Mouse (Mus musculus) cerebellum, adult 18-20 months (tissue): ENCODE results near the gene Fut4.
"Not testable (repeated sequence)": the region's sequence is repeated elsewhere in the genome, so short reads cannot be mapped to it uniquely, and the experiment has no call there.

Source experiments
- DNase-seq, 2 experiments: peaks; one replicate each; pipeline ENCODE4 v3.0.0; 2021

The Fut4 gene

DNA sequence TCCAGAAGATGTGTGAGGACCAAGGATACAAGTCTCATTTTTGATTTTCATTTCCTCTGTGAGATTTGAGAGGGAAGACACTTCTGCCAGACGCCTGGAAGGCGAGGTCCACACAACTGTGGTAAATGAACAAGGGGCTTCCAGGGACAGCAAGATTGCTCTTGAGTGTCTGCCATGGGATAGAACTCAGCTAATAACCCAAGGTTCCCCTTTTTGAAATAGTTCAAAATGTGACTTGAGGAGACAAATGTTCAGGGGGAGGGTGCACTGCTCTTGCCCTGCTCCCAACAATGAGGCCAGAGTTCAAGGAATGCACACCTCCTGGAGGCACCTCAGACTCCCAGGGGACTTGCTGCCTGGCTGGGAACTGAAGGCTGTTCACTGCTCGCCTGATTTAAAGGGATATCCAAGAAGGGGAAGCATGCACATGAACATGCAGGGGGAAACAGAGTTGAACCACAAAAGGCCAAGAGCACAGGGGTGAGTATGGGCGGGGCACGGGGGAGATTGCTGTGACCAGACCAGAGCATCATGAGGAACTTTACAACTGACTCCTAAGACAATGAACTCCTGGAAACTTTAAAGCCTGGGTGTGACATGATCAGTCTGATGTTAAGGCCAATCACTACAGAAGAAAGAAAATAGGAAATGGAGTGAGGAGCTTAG, 27.3 kb downstream of the Fut4 start:
- DNase-seq: no peak

- DNase-seq: no peak
Observed at GRCm38 (mm10) chr9:14721610-14722009, 30.6 kb downstream of the Fut4 start.

- DNase-seq: no peak
Observed at GRCm38 (mm10) chr9:14720384-14720783, 31.8 kb downstream of the Fut4 start.

DNA sequence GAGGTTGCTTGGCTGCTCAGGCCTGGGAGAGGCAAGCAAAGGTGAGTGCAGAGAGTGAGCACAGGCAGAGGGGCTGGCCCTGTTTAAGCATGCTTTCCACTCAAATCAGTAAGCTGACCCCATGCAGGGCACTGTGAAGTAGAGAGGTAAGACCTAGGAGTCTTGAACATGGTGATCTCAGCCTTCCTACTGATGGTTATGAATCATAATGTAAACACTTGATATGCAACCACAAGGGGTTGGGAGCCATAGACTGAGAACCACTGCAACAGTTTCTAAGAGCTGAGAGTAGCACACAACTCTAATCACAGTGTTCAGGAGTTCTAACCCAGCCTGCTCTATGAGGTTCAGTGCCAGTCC, 33.9 kb downstream of the Fut4 start:
- DNase-seq: no peak

GRCm38 (mm10) chr9:14717689-14718331, 34.4 kb downstream of the Fut4 start:
- DNase-seq: no peak

GRCm38 (mm10) chr9:14715258-14715657, 36.9 kb downstream of the Fut4 start:
- DNase-seq: no peak

- DNase-seq: no peak
Observed at GRCm38 (mm10) chr9:14710910-14711309, 41.3 kb downstream of the Fut4 start.

DNA sequence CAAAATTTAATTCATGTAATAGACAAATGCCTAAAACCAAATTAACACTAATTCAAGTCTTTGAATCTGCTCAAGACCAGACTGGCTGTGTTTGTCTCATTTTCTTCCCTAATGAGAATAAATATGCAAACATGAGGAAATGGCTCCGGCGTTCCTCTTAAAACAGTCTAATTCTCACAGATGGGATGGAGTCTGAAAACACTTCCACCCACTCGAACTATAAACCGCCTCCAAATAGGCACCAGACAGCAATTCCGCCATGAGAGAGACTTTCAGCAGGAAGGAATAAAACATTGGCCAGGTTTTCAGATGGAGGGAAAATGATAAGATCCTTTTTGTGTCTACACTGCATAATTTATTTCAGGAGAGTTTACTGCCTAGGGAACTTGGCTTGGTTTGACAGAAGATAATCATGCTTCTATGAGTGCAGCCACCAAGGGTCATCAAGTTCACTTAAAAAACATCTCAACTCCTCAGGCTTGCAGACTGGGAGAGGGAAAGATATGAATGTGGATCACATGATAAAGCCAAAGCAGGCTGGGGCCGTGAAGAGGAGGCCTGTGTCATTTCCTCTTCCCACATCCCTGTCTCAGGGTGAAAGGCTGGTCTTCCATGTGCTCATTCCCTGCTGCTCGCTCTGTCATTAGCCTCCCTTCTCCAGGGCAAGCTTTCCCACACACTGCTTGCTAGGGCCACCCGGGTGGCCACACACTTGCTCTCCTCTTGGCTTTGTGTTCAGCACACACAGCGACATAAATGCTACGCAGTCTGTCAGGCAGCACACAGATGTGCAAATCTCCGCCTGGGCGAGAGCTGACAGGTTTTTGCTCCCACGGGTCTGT, 46.7 kb downstream of the Fut4 start:
- no peak for DNase-seq

- DNase-seq: not testable (repeated sequence)
Observed at GRCm38 (mm10) chr9:14700795-14701194, 51.4 kb downstream of the Fut4 start.

GRCm38 (mm10) chr9:14699288-14699640, 52.9 kb downstream of the Fut4 start:
- DNase-seq: no peak

DNA sequence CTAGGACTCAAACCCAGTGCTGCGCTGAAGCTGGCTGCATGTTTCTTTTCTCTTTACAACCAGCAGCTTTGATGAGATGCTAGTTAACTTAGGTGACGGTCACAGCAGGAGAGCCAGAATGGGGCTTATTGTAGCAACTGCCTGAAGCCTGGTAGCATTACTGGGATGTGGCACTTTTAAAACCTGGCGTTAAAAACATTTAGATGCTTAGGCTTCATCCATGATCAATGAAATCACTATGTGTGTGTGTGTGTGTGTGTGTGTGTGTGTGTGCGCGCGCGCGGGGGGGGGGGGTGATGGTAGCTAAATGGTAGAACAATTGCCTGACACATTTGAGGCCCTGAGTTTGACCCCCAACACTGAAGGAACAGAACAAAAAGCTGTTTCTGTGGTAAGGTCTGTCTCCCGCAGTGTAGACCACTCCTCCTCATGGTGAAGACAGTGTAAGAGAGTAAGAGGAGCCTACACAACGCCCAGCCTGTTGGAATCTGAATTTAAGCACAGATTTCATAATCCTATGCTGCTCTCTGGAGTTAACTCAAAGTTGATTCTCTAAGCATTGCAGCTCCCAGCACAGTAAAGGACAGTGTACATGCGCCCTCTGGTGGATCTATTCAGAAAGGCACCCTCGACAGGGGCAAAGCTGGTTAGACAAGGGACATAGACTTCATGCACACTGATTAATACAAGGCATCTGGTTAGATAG, 53.5 kb downstream of the Fut4 start:
- peak; percentile 76 to 80 for DNase-seq
